Mouse (Mus musculus): ENCODE results near the gene Tmem79.
"Not testable (repeated sequence)": the region's sequence is repeated elsewhere in the genome, so short reads cannot be mapped to it uniquely, and the experiment has no call there.

DNA sequence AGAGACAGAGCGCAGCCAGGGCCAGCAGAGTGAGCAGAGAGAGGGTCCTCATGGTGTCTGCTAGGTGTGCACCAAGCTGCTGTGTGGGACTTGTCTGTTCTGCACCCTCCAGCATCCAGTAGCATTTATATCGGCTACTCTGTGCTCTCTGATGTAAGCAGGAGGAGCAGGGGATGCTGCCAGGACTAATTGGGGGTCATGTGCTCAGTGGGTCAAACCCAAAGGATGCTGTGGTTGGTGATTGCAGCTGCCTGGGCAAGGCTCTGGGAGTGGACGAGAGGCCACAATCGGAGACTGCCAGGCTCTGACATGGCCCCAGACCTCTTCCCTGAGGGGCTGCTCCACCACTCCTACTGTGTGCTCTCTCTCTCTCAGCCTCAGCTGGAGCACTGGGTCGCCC, 42.7 kb upstream of the Tmem79 start, which contains the start of gene Bglap2:
- not testable (repeated sequence) for TF ChIP-seq POLR2A (IDR thresholded peaks at IDR 0.05; ENCODE audit: borderline replicate concordance, low read depth, low read length); CTCF (IDR thresholded peaks at IDR 0.05; ENCODE audit: low read depth, low read length)

All from bone marrow macrophage, adult 2 months (primary cell).